Mouse (Mus musculus): ENCODE measurements around the gene Cul9. TPM values are rescaled to one million over a fixed set of nuclear protein-coding genes. Genes with fewer than 3 reads are reported as not detected.

Gene Cul9
- polyA plus RNA-seq (2016; fragmentation: Nextera tagmentation; extraction: Ambion mirVana) = 4.8 and 5.3 TPM in 2 replicates

DNA sequence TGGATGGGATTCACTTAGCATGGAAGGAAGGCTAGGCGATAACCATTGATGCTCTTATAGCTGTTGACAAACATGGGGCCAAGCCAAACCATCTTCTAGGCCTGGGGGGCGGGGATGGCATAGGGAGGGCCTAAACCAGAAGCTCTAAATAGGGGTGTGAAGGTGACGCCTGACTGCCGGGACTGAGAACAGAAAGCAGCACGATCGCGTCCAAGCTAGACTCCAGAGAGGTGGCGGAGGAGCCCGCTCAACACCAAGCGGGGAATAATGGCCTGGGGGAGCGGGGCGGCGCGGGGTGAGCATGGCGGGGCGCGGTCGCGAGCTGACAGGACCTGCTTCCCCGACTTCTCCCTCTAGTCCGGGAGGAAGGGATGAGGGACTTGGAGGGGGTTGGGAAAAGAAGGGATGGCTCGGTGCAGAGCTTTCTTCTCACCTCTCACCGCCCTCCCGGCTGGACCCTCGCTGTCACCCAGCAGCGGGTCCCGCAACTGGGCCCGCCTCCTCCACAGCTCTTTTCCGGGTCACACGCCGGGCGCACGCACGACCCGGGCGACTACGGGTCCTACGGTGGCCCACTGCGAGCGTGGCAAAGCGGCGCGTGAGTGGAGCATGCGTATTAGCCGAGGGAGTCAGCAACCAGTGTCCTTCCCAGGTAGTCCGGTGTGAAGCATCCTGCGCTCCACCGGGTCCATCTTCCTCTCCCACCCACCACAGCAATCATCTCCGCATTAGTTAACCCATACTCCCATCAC lies at the start of gene Cul9:
TSS of gene Cul9 (minus strand) at position 576 of the 752 bp plus-strand sequence.
- no peaks in the 10 kb centered on the region for H3K9me3 ChIP-seq
- peaks cover 31% of the 10 kb centered on the region for H3K27me3 ChIP-seq (ENCODE audit: insufficient read depth, poor library complexity, severe bottlenecking)
- H3K4me3 ChIP-seq = peak within 1 kb of the TSS; percentile 75
- peaks cover 49% of the 10 kb centered on the region for H3K36me3 ChIP-seq
- WGBS = 2% methylated on average over 49 of the region's 49 CpGs
- no peak for DNase-seq (ENCODE audit: low spot score)
- H3K27ac ChIP-seq = peak within 1 kb of the TSS; percentile 84
- H3K4me1 ChIP-seq = peaks cover 35% of the 10 kb centered on the region

DNA sequence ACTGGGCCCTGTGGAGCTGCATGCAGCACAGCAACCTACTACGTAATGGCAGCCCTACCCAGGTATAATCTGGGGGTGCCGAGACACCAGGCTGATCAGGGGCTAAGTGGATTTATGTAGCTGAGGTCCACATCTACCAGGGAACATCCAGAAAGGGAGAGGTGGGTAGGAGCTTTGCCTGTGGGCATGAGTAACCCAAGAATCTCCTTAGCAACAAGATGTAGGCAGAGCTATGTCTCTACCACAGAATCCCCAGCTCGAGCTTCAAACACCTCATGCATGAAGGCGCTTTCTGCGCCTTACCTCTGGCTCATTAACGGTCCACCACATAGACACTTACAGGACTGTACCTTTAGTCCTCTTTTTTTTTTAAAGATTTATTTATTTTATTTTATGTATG lies 49.1 kb upstream of the Cul9 start:
- Histone ChIP-seq H3K36me3 (peaks cover 43% of the 10 kb centered on the region), H3K9me3 (no peaks in the 10 kb centered on the region), H3K4me1 (peaks cover 47% of the 10 kb centered on the region), H3K27ac (peak overlapping the region; percentile 83; the same call in 1 of the 2 replicates), H3K27me3 (ENCODE audit: insufficient read depth, poor library complexity, severe bottlenecking) (no peaks in the 10 kb centered on the region), H3K4me3 (peak overlapping the region; percentile 22; the same call in 1 of the 2 replicates)
- no peak for DNase-seq (ENCODE audit: low spot score)
- WGBS = 82% methylated on average over 6 of the region's 6 CpGs

DNA sequence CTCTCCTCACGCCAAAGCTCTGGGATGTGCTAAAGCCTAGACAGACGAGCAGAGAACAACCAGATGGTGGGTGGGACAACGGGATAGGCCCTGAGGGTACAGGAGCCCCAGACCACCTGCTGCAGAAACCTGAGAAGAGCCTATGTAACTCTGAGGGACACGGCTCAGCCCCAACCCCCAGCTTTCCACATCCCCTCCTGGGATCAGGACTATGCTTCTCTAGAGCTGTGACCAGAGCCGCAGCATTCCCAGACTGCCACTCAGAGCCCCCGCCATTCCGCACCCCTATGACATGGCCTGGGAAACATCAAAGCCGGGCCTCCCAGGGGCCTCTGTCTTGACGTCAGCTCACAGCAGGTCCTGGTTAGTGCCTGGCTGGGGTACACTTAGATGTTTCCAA lies 48.4 kb upstream of the Cul9 start:
- WGBS = 18% methylated on average over 9 of the region's 9 CpGs
- H3K36me3 ChIP-seq = peaks cover 50% of the 10 kb centered on the region
- H3K4me3 ChIP-seq = peak overlapping the region; percentile 22; the same call in 1 of the 2 replicates

DNA sequence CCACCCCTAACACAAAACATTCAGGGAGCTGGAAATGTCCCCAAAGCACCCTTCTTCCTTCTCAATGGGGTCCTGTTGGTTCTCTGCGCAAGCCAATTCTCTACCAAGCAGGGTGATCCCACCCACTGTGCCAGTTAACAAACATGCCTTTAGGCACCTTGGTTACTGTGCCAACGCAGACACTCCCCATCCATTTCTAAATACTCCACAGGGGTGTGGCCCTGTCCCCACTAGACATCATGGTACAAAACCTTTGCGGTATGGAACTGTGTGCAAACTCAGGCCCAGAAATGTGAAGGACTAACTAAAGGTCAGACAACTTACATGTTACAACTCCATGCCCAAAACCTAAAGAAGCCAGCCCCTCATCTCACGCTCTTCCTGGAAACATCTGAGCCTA lies 46.9 kb upstream of the Cul9 start:
- 0 out of 2 replicates have a peak overlapping the region, but pooled peaks have one; percentile 62 for H3K27ac ChIP-seq
- WGBS = 92% methylated on average over 4 of the region's 4 CpGs
- H3K27me3 ChIP-seq (ENCODE audit: insufficient read depth, poor library complexity, severe bottlenecking) = no peaks in the 10 kb centered on the region
- no peaks in the 10 kb centered on the region for H3K9me3 ChIP-seq
- peaks cover 60% of the 10 kb centered on the region for H3K36me3 ChIP-seq
- H3K4me1 ChIP-seq = peaks cover 45% of the 10 kb centered on the region
- H3K4me3 ChIP-seq = no peak overlapping the region
- DNase-seq (ENCODE audit: low spot score) = no peak

More for the DNA sequence above, 48.4 kb upstream of the Cul9 start:
- peak; percentile 83 for DNase-seq (ENCODE audit: low spot score)
- no peaks in the 10 kb centered on the region for H3K27me3 ChIP-seq (ENCODE audit: insufficient read depth, poor library complexity, severe bottlenecking)
- H3K4me1 ChIP-seq = peaks cover 51% of the 10 kb centered on the region
- no peaks in the 10 kb centered on the region for H3K9me3 ChIP-seq
- H3K27ac ChIP-seq = peak overlapping the region; percentile 83

DNA sequence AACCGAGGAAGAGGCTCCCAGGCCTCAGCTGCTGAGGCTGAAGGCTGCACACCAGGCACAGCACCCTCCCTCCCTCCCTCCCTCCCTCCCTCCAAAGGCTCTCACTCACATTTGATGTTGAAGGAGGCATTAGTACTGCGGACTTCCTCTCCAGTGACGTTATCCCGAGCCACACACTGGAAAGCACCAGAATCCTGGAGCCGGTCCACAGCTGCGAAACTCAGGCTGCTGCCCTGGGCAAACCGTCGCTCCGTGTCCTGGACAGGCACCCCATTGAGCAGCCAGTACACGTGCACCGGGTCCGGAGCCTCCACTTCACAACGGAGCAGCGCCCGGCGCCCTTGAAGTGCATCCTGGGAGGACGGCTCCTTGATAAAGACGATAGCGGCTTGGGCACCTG lies 45.2 kb upstream of the Cul9 start:
- 91% methylated on average over 19 of the region's 19 CpGs for WGBS
- no peaks in the 10 kb centered on the region for H3K27me3 ChIP-seq (ENCODE audit: insufficient read depth, poor library complexity, severe bottlenecking)
- no peaks in the 10 kb centered on the region for H3K9me3 ChIP-seq
- H3K27ac ChIP-seq = no peak overlapping the region
- no peak overlapping the region for H3K4me3 ChIP-seq
- DNase-seq (ENCODE audit: low spot score) = no peak
- H3K4me1 ChIP-seq = peaks cover 32% of the 10 kb centered on the region
- peaks cover 56% of the 10 kb centered on the region for H3K36me3 ChIP-seq

DNA sequence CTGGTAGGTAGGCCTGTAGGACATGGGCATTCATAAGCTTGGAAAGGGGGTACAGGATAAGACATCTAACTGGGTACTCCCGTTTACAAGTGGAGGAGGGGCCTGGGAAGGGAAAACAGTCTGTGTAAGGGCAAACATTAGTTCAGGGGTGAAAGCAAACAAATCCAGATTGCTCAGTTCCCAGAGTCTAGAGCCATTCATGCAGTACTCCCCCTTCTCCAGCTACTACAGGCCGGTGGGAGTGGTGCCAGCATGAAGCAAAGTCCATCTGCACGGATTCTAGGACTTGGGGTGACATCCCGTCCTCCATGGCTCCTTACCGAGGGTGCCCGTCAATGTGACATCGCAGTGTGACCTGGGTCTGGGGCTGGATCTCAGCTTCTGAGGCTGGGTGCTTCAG lies 44.3 kb upstream of the Cul9 start:
- 82% methylated on average over 7 of the region's 7 CpGs for WGBS
- H3K9me3 ChIP-seq = no peaks in the 10 kb centered on the region
- H3K36me3 ChIP-seq = peaks cover 64% of the 10 kb centered on the region
- no peaks in the 10 kb centered on the region for H3K27me3 ChIP-seq (ENCODE audit: insufficient read depth, poor library complexity, severe bottlenecking)
- H3K27ac ChIP-seq = no peak overlapping the region
- DNase-seq (ENCODE audit: low spot score) = no peak
- H3K4me3 ChIP-seq = no peak overlapping the region
- H3K4me1 ChIP-seq = peaks cover 30% of the 10 kb centered on the region

DNA sequence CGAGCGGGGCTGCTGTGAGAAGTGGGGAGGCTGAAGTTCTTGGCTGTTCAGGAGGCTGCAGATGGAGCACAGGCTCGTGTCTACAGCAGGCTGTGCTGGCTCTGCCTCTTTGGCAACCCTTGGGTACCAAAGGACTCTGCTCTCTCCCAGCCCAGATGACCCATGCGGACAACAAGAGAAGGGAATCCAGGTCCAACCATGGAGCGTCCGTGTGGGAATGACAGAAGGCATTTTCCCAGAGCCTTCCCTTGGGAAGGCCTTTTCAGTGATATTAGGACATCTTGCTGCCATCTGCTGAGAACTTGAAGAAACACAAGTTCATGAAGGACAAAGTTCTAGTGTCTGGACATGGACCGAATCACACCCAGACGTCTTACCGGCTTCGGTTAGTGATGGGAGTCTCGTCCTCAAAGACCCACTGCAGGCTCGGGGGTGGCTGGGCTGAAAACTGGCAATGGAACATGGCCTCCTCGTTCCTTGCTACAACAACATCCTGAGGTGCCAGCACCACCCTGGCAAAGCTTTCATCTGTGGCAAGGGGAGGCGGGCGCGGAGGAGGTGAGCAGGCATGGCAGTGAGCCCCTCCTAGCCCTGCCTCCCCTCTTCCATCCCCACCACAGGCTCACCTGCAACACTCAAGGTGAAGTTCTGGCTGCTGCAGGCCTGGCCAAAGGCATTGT lies 43.6 kb upstream of the Cul9 start:
- H3K4me3 ChIP-seq = no peak overlapping the region
- H3K27me3 ChIP-seq (ENCODE audit: insufficient read depth, poor library complexity, severe bottlenecking) = no peaks in the 10 kb centered on the region
- H3K27ac ChIP-seq = no peak overlapping the region
- 90% methylated on average over 16 of the region's 16 CpGs for WGBS
- DNase-seq (ENCODE audit: low spot score) = no peak
- H3K36me3 ChIP-seq = peaks cover 70% of the 10 kb centered on the region
- H3K4me1 ChIP-seq = peaks cover 23% of the 10 kb centered on the region
- H3K9me3 ChIP-seq = no peaks in the 10 kb centered on the region

DNA sequence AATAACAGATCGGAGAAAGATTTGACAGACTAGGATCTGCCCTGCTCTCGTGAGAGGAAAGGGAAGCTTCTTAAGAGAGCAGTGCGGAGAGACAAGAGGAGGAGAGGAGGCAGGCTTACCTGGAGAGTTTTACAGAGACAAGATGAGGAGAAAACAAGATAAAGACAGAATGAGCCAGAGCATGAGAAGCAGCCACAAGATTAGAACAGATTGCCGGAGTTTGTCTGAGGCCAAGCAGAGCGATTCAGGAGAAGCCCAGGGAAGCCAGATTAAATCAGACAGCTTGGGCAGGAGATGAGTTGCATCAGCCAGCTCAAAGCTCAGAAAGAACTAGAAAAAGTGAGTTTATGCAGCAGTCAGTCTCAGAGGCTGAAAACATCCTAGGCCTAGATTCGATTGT lies 42.7 kb upstream of the Cul9 start:
- peaks cover 17% of the 10 kb centered on the region for H3K4me1 ChIP-seq
- no peak overlapping the region for H3K27ac ChIP-seq
- H3K27me3 ChIP-seq (ENCODE audit: insufficient read depth, poor library complexity, severe bottlenecking) = no peaks in the 10 kb centered on the region
- 82% methylated on average over 6 of the region's 6 CpGs for WGBS
- no peaks in the 10 kb centered on the region for H3K9me3 ChIP-seq
- peaks cover 77% of the 10 kb centered on the region for H3K36me3 ChIP-seq
- DNase-seq (ENCODE audit: low spot score) = no peak
- no peak overlapping the region for H3K4me3 ChIP-seq

DNA sequence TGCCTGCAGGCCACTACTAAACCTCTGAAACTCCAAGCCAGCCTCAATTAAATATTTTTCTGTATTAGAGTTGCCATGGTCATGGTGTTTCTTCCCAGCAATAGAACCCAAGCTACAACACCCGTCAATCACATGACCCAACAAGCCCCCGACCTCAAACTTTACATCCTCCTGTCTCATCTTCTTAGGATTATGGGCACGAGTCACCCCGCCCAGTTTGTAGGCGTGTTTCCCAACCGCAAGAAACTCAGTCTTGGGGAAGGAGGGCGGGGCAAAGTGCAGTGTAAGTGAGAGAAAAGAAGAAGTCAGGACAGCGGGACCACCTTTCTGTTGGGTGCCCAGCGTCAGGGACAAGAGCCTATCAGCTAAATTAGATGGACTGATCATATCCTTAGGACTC lies 42.0 kb upstream of the Cul9 start:
- Histone ChIP-seq H3K36me3 (peaks cover 78% of the 10 kb centered on the region), H3K27ac (no peak overlapping the region), H3K4me1 (peaks cover 14% of the 10 kb centered on the region), H3K27me3 (ENCODE audit: insufficient read depth, poor library complexity, severe bottlenecking) (no peaks in the 10 kb centered on the region), H3K4me3 (no peak overlapping the region), H3K9me3 (no peaks in the 10 kb centered on the region)
- 80% methylated on average over 9 of the region's 9 CpGs for WGBS
- no peak for DNase-seq (ENCODE audit: low spot score)

DNA sequence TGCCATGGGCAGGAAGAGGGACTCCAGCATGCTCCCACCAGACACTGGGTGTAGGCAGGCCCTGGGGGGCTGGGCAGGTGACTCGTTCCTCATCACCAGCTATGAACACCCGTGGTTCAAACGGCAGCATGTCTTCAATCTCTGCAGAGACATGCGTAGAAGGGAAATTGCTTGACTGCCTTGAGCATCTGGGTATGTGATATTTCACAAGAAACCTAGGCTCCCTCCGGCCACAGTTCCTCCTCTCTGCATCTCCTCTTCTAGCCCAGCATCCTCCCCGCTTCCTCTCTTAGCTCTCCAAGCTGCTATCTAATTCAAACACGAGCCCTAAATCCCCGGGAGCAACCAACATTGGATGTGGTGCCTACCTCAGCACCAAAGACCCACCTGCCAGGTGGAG lies 40.1 kb upstream of the Cul9 start:
- H3K27ac ChIP-seq = no peak overlapping the region
- H3K27me3 ChIP-seq (ENCODE audit: insufficient read depth, poor library complexity, severe bottlenecking) = no peaks in the 10 kb centered on the region
- WGBS = 86% methylated on average over 8 of the region's 8 CpGs
- H3K9me3 ChIP-seq = no peaks in the 10 kb centered on the region
- no peak for DNase-seq (ENCODE audit: low spot score)
- no peak overlapping the region for H3K4me3 ChIP-seq
- H3K4me1 ChIP-seq = peaks cover 3% of the 10 kb centered on the region; the same call in 1 of the 2 replicates
- H3K36me3 ChIP-seq = peaks cover 85% of the 10 kb centered on the region

DNA sequence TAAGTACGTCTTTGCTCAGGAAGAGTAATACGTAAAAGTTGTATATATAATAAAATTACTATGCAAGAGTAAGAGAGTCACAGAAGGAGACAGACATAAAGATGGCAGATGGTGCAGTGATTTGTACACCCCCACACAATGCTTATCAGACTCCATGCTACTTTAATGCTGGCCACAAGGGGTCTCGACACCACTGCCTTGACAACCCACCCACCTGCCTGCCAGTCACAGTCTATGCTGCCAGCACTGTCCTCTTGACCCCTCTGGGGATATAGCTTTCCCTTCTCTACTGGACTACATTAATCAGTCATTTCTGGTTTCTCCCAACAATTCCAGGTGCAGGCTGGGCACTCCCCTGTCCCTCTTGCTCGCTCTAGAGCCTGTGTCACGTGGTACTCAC lies 32.5 kb upstream of the Cul9 start:
- H3K36me3 ChIP-seq = peaks cover 85% of the 10 kb centered on the region
- no peak overlapping the region for H3K4me3 ChIP-seq
- H3K9me3 ChIP-seq = no peaks in the 10 kb centered on the region
- no peak for DNase-seq (ENCODE audit: low spot score)
- no peak overlapping the region for H3K27ac ChIP-seq
- WGBS = 77% methylated on average over 5 of the region's 5 CpGs
- H3K27me3 ChIP-seq (ENCODE audit: insufficient read depth, poor library complexity, severe bottlenecking) = no peaks in the 10 kb centered on the region
- no peaks in the 10 kb centered on the region for H3K4me1 ChIP-seq

DNA sequence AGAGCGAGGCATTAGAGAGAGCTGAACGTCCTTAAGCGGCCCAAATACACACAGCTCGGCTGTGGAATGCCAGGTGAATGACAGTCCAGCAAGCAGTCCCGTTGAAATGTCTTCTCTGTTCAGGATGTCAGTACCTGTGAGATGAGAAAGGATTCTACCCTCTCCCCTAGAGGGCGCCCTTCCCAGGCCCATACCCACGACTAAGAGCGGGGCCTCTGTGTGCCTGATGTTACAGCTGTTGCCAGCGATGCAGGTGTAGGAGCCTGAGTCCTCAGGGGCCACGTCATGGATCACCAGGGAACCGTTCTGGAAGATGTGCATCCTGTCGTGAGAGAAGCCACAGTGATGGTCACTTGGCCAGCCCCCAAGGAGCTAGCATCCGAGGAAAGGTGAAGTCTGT lies 29.9 kb upstream of the Cul9 start:
- no peak for DNase-seq (ENCODE audit: low spot score)
- H3K27ac ChIP-seq = no peak overlapping the region
- no peaks in the 10 kb centered on the region for H3K4me1 ChIP-seq
- H3K36me3 ChIP-seq = peaks cover 90% of the 10 kb centered on the region
- H3K4me3 ChIP-seq = no peak overlapping the region
- 83% methylated on average over 13 of the region's 13 CpGs for WGBS
- no peaks in the 10 kb centered on the region for H3K27me3 ChIP-seq (ENCODE audit: insufficient read depth, poor library complexity, severe bottlenecking)
- no peaks in the 10 kb centered on the region for H3K9me3 ChIP-seq

DNA sequence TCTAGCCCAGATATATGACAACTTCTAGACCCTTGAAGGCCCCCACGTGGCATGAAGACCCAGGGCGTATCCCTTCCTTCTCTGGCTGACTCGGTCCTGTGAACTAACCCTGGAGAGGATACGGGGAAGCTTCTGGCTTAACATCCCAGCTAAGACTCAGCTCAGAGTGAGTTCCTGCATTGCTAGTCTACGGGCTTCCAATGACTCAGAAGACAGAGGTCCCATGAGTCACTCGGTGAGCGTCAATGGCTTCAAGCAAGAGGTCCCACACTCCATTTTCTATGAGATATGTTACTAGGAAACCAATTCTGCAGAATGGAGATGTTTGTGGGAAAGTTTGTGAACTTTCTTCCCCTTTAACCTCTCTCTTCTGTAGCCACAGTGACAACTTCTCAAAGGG lies 28.3 kb upstream of the Cul9 start:
- Histone ChIP-seq H3K36me3 (peaks cover 90% of the 10 kb centered on the region), H3K9me3 (no peaks in the 10 kb centered on the region), H3K4me3 (no peak overlapping the region), H3K27ac (no peak overlapping the region), H3K27me3 (ENCODE audit: insufficient read depth, poor library complexity, severe bottlenecking) (no peaks in the 10 kb centered on the region), H3K4me1 (no peaks in the 10 kb centered on the region)
- DNase-seq (ENCODE audit: low spot score) = no peak
- 84% methylated on average over 7 of the region's 7 CpGs for WGBS

Data from heart, embryonic 10.5 days (tissue).